Mouse (Mus musculus): Measurements from ENCODE around the gene Slc17a9. TPM values are rescaled to one million over a fixed set of nuclear protein-coding genes. Genes with fewer than 3 reads are reported as not detected.

Slc17a9 gene
- polyA plus RNA-seq, 1 experiment = 16.0 TPM

GRCm38 (mm10) chr2:180791674-180792073 is 66.6 kb downstream of the Slc17a9 start:
- Histone ChIP-seq H3K4me1 (ENCODE audit: control insufficient read depth, insufficient read depth, low read length) (peaks cover 2% of the 10 kb centered on the region), H3K4me3 (ENCODE audit: control insufficient read depth, low read depth, low read length) (no peak overlapping the region), H3K27me3 (ENCODE audit: control insufficient read depth, insufficient read depth, low read length) (no peaks in the 10 kb centered on the region), H3K27ac (ENCODE audit: control insufficient read depth, insufficient read depth, low read depth, low read length) (no peak overlapping the region), H3K36me3 (ENCODE audit: control insufficient read depth, insufficient read depth, low read length) (no peaks in the 10 kb centered on the region)
- peak; percentile 82 for TF ChIP-seq CTCF (IDR thresholded peaks at IDR 0.05; ENCODE audit: control insufficient read depth, insufficient read depth, insufficient replicate concordance, low read depth, low read length)
- no peak for TF ChIP-seq POLR2A (IDR thresholded peaks at IDR 0.05; ENCODE audit: control insufficient read depth, low read depth, low read length)

Other genes starting within 250 kb of the Slc17a9 start
- gene Ntsr1, start 225.3 kb upstream of the Slc17a9 start, polyA plus RNA-seq (2012; rRNA removed) = 0.43 and 0.55 TPM in 2 replicates
- 80.1 and 81.9 TPM in 2 replicates for gene Mrgbp, start 144.0 kb upstream of the Slc17a9 start, polyA plus RNA-seq (2012; rRNA removed)
- gene Ogfr, start 136.0 kb upstream of the Slc17a9 start, polyA plus RNA-seq (2012; rRNA removed) = 13.7 and 20.0 TPM in 2 replicates
- 23.2 and 25.2 TPM in 2 replicates for gene Col9a3, start 127.5 kb upstream of the Slc17a9 start, polyA plus RNA-seq (2012; rRNA removed)
- gene Tcfl5, start 82.6 kb upstream of the Slc17a9 start, polyA plus RNA-seq (2012; rRNA removed) = 177 and 192 TPM in 2 replicates
- gene Dido1, start 15.3 kb upstream of the Slc17a9 start, polyA plus RNA-seq (2012; rRNA removed) = 24.1 and 26.6 TPM in 2 replicates
- 29.3 and 30.9 TPM in 2 replicates for gene Gid8, start 15.1 kb upstream of the Slc17a9 start, polyA plus RNA-seq (2012; rRNA removed)
- 0.05 and 0.16 TPM in 2 replicates for gene Bhlhe23, start 51.6 kb downstream of the Slc17a9 start, polyA plus RNA-seq (2012; rRNA removed)
- gene Ythdf1, start 195.7 kb downstream of the Slc17a9 start, polyA plus RNA-seq (2012; rRNA removed) = 22.5 TPM in 2 replicates
- gene Birc7, start 203.8 kb downstream of the Slc17a9 start, polyA plus RNA-seq (2012; rRNA removed) = not detected in 2 replicates
- 2.3 and 3.7 TPM in 2 replicates for gene Nkain4, start 229.4 kb downstream of the Slc17a9 start, polyA plus RNA-seq (2012; rRNA removed)
- gene Arfgap1, start 242.0 kb downstream of the Slc17a9 start, polyA plus RNA-seq (2012; rRNA removed) = 31.2 and 32.2 TPM in 2 replicates